Mouse (Mus musculus): ENCODE results near the gene Ccdc24.

DNA sequence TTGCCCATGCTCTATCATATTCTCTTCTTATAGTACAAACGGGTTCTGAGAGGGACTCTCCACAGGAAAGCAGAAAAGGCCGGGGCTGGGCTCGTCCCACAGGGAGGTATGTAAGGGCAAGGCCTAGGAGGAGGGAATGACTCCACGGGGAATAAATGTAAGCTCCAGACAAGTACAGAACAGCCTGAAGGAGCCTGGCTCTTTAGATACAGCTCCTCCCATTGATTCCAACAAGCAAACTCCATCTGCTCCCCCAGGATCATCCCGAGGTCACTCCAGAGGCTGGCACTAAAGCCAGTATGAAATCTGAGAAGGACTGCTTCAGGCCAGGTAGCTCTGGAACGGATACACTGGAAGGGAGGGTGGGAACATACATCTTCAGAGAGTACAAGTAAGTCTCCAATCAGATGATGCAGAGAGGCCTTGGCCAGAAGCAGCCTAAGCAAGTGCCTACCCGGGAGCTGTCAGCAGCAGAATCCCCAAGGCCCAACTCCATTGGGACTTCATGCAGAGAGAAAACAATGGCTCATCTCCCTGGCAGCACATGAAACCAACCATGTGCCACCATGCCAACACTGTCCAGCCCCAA is 40.4 kb upstream of the Ccdc24 start:
- TF ChIP-seq CTCF (IDR thresholded peaks at IDR 0.05; ENCODE audit: borderline replicate concordance, control insufficient read depth, extremely low read depth, insufficient read depth, low read length, poor library complexity): no peak
- TF ChIP-seq POLR2A (IDR thresholded peaks at IDR 0.05; ENCODE audit: control insufficient read depth, extremely low read depth, insufficient read depth, low read length, poor library complexity): no peak

Data from thymus, adult 2 months (tissue).